Mouse (Mus musculus) ES-E14 (cell line): Measurements from ENCODE around the gene AU040320. TPM values are rescaled to one million over a fixed set of nuclear protein-coding genes. Genes with fewer than 3 reads are reported as not detected.

ENCODE experiments used
- DNase-seq: peaks from one replicate; pipeline ENCODE4 v3.0.0-alpha.2; 2013; ENCODE audit warnings: low read depth, low spot score
- H3K27ac ChIP-seq: 2 replicates; pipeline ENCODE4 v1.5.1; 2012; ENCODE audit warnings: low read depth, mild to moderate bottlenecking, low read length, moderate library complexity, mixed read lengths; ENCODE audit not compliant: poor library complexity, insufficient read depth, severe bottlenecking
- H3K36me3 ChIP-seq: 2 replicates; pipeline ENCODE4 v1.6.1; 2012; ENCODE audit warnings: mild to moderate bottlenecking, low read length, moderate library complexity, mixed read lengths; ENCODE audit not compliant: control insufficient read depth, poor library complexity, insufficient read depth, severe bottlenecking
- H3K4me1 ChIP-seq, 2 experiments: fragments of 150-350 bp in 1 of 2; sonication (generic) in 1 of 2; 2 replicates each; pipeline ENCODE4 v1.6.1; 2012; ENCODE audit warnings: low read length in 2 of 2, mild to moderate bottlenecking in 1 of 2, mixed read lengths in 1 of 2; ENCODE audit not compliant: control insufficient read depth in 2 of 2, insufficient read depth in 2 of 2, poor library complexity in 1 of 2
- H3K4me3 ChIP-seq, 2 experiments: fragments of 150-350 bp in 1 of 2; sonication (generic) in 1 of 2; 2 replicates each; pipeline ENCODE4 v1.5.1; 2012; ENCODE audit warnings: low read length in 2 of 2, low read depth in 1 of 2, mild to moderate bottlenecking in 1 of 2, mixed read lengths in 1 of 2; ENCODE audit not compliant: insufficient read depth in 1 of 2, poor library complexity in 1 of 2, severe bottlenecking in 1 of 2
- H3K9ac ChIP-seq: 2 replicates; pipeline ENCODE4 v1.6.1; 2012; ENCODE audit warnings: low read depth, mild to moderate bottlenecking, low read length, mixed read lengths; ENCODE audit not compliant: poor library complexity, insufficient read depth, severe bottlenecking
- H3K9me3 ChIP-seq: fragments of 150-350 bp; sonication (generic); 2 replicates; pipeline ENCODE4 v1.6.1; 2012; ENCODE audit warnings: low read depth, mild to moderate bottlenecking, low read length; ENCODE audit not compliant: control insufficient read depth, insufficient read depth
- CHD2 ChIP-seq: IDR thresholded peaks from 2 replicates; pipeline ENCODE4 v1.6.1; 2014; ENCODE audit warnings: mild to moderate bottlenecking, low read depth, low read length, inconsistent platforms
- HCFC1 ChIP-seq: IDR thresholded peaks from 2 replicates; pipeline ENCODE4 v1.6.1; 2012; ENCODE audit warnings: low read length, inconsistent platforms, borderline replicate concordance; ENCODE audit not compliant: insufficient read depth
- MAFK ChIP-seq: IDR thresholded peaks from 2 replicates; pipeline ENCODE4 v1.6.1; 2014; ENCODE audit warnings: mild to moderate bottlenecking, low read depth, low read length, inconsistent platforms; ENCODE audit not compliant: insufficient read depth
- ZC3H11A ChIP-seq: IDR thresholded peaks from 2 replicates; pipeline ENCODE4 v1.6.1; 2012; ENCODE audit warnings: low read depth, mild to moderate bottlenecking, inconsistent platforms, low read length, borderline replicate concordance
- ZNF384 ChIP-seq: IDR thresholded peaks from 2 replicates; pipeline ENCODE4 v1.6.1; 2012; ENCODE audit warnings: low read depth, low read length, inconsistent platforms
- in situ Hi-C, 2 experiments: fragments of 600-800 bp; cut with MboI; formaldehyde crosslinking; loops; one replicate each; pipeline ENCODE4 v1.15.1; 2025; ENCODE audit warnings: low sequenced_read_pairs in 2 of 2, inconsistent platforms in 1 of 2; ENCODE audit not compliant: unreplicated experiment in 2 of 2
- total RNA-seq: library from RNA; depleted of rRNA; stranded (reverse); fragments of 300-350 nt; gene quantifications from 2 replicates; pipeline ENCODE4 v1.2.3, GENCODE M21; 2012

The AU040320 gene
- total RNA-seq, 1 experiment, result 11.3 TPM

DNA sequence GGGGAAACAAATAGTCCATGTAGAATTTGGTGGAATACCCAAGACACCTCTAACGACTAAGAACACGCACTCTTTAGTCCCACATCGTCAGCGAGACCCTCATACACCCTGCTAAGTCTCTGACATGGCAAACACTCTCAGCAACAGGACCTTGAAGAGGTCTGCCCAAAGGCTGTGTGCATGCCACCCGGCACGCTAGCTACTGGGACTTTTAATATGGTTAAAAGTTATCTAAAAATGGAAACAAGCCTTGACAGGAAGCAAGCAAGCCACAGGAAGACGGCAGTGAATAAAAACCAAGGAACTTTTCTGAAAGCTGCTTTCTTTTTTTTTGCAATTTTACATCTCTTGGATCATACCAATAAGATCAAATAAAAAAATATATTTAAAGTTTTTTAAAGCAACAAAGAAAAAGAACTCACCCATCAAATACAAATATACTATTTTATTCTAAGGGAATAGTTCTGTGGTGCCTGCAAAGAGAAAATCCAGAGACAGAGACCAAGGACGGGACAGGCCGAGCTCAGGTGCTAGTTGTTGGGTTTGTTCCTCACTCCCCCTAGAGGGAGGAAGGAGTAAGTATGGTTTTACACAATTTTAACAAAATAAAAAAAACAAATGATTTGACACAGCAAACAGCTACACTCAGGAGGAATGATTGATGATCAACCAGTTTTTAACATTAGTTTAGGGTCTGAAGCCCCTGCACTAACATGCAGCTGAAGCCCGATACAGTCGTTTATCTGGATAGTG lies 108.3 kb downstream of the AU040320 start:
- in situ Hi-C loops, result no loop called here
- H3K9me3 ChIP-seq, result no peaks in the 10 kb centered on the region
- H3K36me3 ChIP-seq, result peaks cover 18% of the 10 kb centered on the region
- TF ChIP-seq ZC3H11A, result no peak
- no peak for TF ChIP-seq MAFK
- 0 out of 2 replicates have a peak, but pooled peaks have one; percentile 33 for TF ChIP-seq ZNF384
- 0 out of 4 replicates have a peak, but pooled peaks cover 0 to 2% of the 10 kb centered on the region in 2 experiments for H3K4me1 ChIP-seq
- no peak overlapping the region for H3K9ac ChIP-seq
- H3K27ac ChIP-seq, result no peak overlapping the region
- no peak for DNase-seq
- no peak overlapping the region for H3K4me3 ChIP-seq

DNA sequence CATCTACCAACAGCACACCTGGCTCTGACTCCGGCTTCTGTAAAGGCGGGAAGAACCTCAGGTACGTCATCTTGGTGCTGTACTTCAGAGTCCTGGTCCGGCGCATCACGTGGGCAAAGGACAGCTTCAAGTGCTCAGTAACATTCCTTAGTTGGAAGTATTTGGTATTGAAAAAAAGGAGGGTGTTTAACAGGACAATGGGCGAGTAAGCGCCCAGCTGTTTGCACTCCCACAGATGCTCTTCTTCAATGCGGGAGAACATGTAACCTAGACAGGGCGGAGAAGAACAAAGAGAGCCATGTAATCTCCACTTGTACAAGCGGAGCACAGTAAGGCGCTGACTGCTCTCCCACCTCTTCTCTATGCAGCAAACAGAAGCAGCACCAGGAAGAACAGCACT lies 115.4 kb downstream of the AU040320 start:
- Histone ChIP-seq H3K9ac (no peak overlapping the region), H3K27ac (no peak overlapping the region), H3K4me3 (no peak overlapping the region), H3K36me3 (peaks cover 5% of the 10 kb centered on the region), H3K4me1 (peaks cover 3 to 11% of the 10 kb centered on the region in 2 experiments), H3K9me3 (no peaks in the 10 kb centered on the region)
- in situ Hi-C loops, result no loop called here
- DNase-seq, result peak; percentile 72
- TF ChIP-seq ZNF384 (peak; percentile 85), HCFC1 (no peak)

DNA sequence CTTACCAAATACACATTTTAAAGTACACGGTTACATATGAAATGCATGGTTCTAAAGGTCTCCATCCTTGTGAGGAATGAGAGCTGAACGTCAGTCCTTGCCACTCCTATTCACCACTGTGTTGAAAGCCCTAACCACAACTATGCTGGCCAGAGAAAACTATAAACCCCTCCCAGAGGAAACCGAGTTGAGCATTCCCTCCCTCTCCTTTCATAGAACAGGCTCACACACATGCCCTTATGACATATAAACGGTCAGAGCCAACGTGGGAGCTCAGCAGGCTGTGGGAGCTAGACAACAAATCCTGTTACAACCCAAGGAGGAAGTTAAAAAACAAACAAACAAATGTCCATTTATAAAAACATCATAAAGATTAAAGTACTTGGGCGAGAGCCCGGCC lies 119.4 kb downstream of the AU040320 start:
- Histone ChIP-seq H3K36me3 (peaks cover 2% of the 10 kb centered on the region; the same call in 1 of the 2 replicates), H3K4me1 (peaks cover 3 to 8% of the 10 kb centered on the region in 2 experiments), H3K9ac (no peak overlapping the region), H3K9me3 (no peaks in the 10 kb centered on the region), H3K27ac (no peak overlapping the region), H3K4me3 (no peak overlapping the region)
- in situ Hi-C loops, result no loop called here
- no peak for DNase-seq
- TF ChIP-seq MAFK (no peak), CHD2 (no peak), HCFC1 (no peak), ZNF384 (no peak)

DNA sequence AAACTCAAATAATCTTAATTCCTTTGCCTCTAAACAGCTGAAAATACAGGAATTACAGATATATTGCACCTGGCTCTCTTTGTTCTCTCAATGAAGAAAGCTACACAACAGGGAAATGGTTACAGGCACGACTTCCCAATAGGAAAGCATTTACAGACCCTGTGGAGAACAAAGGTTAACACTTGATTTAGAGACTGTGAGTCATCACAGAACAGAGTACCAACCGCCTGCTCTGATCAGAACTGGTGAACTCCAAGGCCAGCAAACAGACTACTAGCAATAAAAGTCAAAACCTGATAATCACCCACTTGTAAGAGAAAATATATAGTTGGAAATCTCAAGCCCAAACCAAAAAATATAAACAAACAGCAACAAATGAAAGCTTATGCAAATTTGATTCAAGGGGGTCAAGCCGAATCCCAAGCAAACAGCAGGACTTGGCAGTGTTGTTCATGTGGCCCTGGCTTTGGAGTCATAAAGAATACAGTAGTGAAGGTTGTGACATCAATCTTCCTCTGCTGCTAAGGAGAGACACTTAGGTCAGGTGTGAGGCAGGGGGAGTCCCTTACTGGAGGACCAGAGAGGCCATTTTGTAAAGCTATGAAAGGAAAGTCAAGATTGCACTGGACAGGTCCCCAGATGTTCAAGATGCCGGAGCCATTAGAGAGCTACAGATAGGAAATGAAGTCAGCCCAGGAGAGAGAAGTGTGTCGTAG lies 126.4 kb downstream of the AU040320 start:
- H3K9me3 ChIP-seq, result no peaks in the 10 kb centered on the region

DNA sequence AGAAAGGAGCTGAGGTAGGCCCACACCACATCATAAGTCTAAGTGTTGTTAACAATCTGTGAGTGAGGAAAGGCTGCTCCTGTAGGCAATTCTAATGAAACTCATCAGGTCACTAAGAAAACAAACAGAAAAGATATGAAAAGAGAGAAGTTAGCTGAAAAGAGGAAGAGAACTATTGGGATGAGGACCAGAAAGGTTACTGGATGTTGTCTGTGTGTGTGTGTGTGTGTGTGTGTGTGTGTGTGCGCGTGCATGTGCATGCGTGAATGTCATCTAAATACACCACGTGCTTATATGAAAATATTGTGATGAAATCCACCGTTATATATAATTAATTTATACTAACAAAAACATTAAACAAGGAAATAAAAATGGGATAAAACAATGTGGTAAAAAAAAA lies 130.3 kb downstream of the AU040320 start:
- Histone ChIP-seq H3K4me1 (no peaks in the 10 kb centered on the region), H3K27ac (no peak overlapping the region), H3K9ac (no peak overlapping the region), H3K4me3 (no peak overlapping the region), H3K36me3 (peaks cover 3% of the 10 kb centered on the region), H3K9me3 (no peaks in the 10 kb centered on the region)
- TF ChIP-seq ZC3H11A (no peak), MAFK (no peak), ZNF384 (no peak), CHD2 (no peak), HCFC1 (no peak)
- in situ Hi-C loops, result no loop called here
- no peak for DNase-seq

More for the DNA sequence above, 126.4 kb downstream of the AU040320 start:
- H3K4me1 ChIP-seq, result no peaks in the 10 kb centered on the region
- H3K27ac ChIP-seq, result no peak overlapping the region
- H3K9ac ChIP-seq, result no peak overlapping the region
- TF ChIP-seq MAFK, result no peak
- no peak for TF ChIP-seq ZC3H11A
- TF ChIP-seq CHD2, result no peak
- no peak for DNase-seq
- no peak overlapping the region for H3K4me3 ChIP-seq
- in situ Hi-C loops, result no loop called here
- H3K36me3 ChIP-seq, result peaks cover 3% of the 10 kb centered on the region
